In genomic region chr9:40776459-40777248, GRCm38 (mm10) we compare ENCODE assay signal across 11 mouse cellular contexts. TPM values are rescaled to one million over a fixed set of nuclear protein-coding genes. Genes with fewer than 3 reads are reported as not detected.
DNase-seq lines count a peak whose midpoint lies in the region; ATAC-seq lines count a peak whose summit lies in the region.
"Had no signal": no experiment of that assay in that cellular context is flagged by ENCODE, and none has a peak within 500 bp of the region (broad histone marks: within the 10 kb centered on the region; RNA-seq: fewer than 3 reads in every experiment).

No protein-coding gene starts in this region.

- no peak overlapping the region for H3K27ac ChIP-seq in midbrain, embryonic 11.5 days (ENCODE audit: low read depth, low read length)
- no peak overlapping the region for H3K27ac ChIP-seq in midbrain, embryonic 10.5 days (replicated peaks)
- H3K27ac ChIP-seq in heart, embryonic 13.5 days (replicated peaks), result peak overlapping the region; percentile 79
- peak overlapping the region; percentile 79 for H3K27ac ChIP-seq in kidney, embryonic 15.5 days
- peak overlapping the region; percentile 55; the same call in 1 of the 2 replicates for H3K27ac ChIP-seq in stomach, embryonic 15.5 days
- H3K27ac ChIP-seq in midbrain, embryonic 13.5 days, result no peak overlapping the region
- no peak overlapping the region for H3K27ac ChIP-seq in hindbrain, embryonic 11.5 days (ENCODE audit: low read depth, low read length)
- H3K27ac ChIP-seq: neural tube, embryonic 13.5 days had no signal

- H3K36me3 ChIP-seq in midbrain, embryonic 11.5 days (ENCODE audit: control insufficient read depth, insufficient read depth, low read length), result no peaks in the 10 kb centered on the region
- H3K36me3 ChIP-seq in midbrain, embryonic 10.5 days, result no peaks in the 10 kb centered on the region
- H3K36me3 ChIP-seq in heart, embryonic 13.5 days, result peaks cover 4% of the 10 kb centered on the region; the same call in 1 of the 2 replicates
- peaks cover 16% of the 10 kb centered on the region; the same call in 1 of the 2 replicates for H3K36me3 ChIP-seq in kidney, embryonic 15.5 days
- 0 out of 2 replicates have a peak, but pooled peaks cover 3% of the 10 kb centered on the region for H3K36me3 ChIP-seq in stomach, embryonic 15.5 days
- 0 out of 2 replicates have a peak, but pooled peaks cover 10% of the 10 kb centered on the region for H3K36me3 ChIP-seq in midbrain, embryonic 13.5 days
- no peaks in the 10 kb centered on the region for H3K36me3 ChIP-seq in hindbrain, embryonic 11.5 days (ENCODE audit: control insufficient read depth, insufficient read depth, low read length)

- H3K9me3 ChIP-seq in midbrain, embryonic 11.5 days (ENCODE audit: control insufficient read depth, low read length), result no peaks in the 10 kb centered on the region
- no peaks in the 10 kb centered on the region for H3K9me3 ChIP-seq in midbrain, embryonic 10.5 days (replicated peaks)
- H3K9me3 ChIP-seq in heart, embryonic 13.5 days, result no peaks in the 10 kb centered on the region
- no peaks in the 10 kb centered on the region for H3K9me3 ChIP-seq in kidney, embryonic 15.5 days (replicated peaks)
- H3K9me3 ChIP-seq in stomach, embryonic 15.5 days, result no peaks in the 10 kb centered on the region
- no peaks in the 10 kb centered on the region for H3K9me3 ChIP-seq in midbrain, embryonic 13.5 days
- H3K9me3 ChIP-seq in hindbrain, embryonic 11.5 days (ENCODE audit: control insufficient read depth, low read length), result no peaks in the 10 kb centered on the region
- H3K9me3 ChIP-seq: neural tube, embryonic 13.5 days had no signal

- no peak overlapping the region for H3K4me3 ChIP-seq in midbrain, embryonic 11.5 days (ENCODE audit: low read depth, low read length)
- H3K4me3 ChIP-seq in midbrain, embryonic 10.5 days, result no peak overlapping the region
- no peak overlapping the region for H3K4me3 ChIP-seq in heart, embryonic 13.5 days
- H3K4me3 ChIP-seq in kidney, embryonic 15.5 days (replicated peaks), result no peak overlapping the region
- H3K4me3 ChIP-seq in stomach, embryonic 15.5 days (replicated peaks), result no peak overlapping the region
- H3K4me3 ChIP-seq in midbrain, embryonic 13.5 days (replicated peaks), result no peak overlapping the region
- H3K4me3 ChIP-seq in hindbrain, embryonic 11.5 days (ENCODE audit: low read depth, low read length), result no peak overlapping the region
- H3K4me3 ChIP-seq: neural tube, embryonic 13.5 days had no signal

- WGBS in midbrain, embryonic 11.5 days, result 83% methylated on average over 11 of the region's 11 CpGs
- WGBS in midbrain, embryonic 10.5 days, result 85% methylated on average over 11 of the region's 11 CpGs
- WGBS in heart, embryonic 13.5 days, result 49% methylated on average over 11 of the region's 11 CpGs
- WGBS in kidney, embryonic 15.5 days, result 47% methylated on average over 11 of the region's 11 CpGs
- WGBS in stomach, embryonic 15.5 days, result 61% methylated on average over 11 of the region's 11 CpGs
- WGBS in midbrain, embryonic 13.5 days, result 78% methylated on average over 11 of the region's 11 CpGs
- 73% methylated on average over 11 of the region's 11 CpGs for WGBS in hindbrain, embryonic 11.5 days

- peak; percentile 73 for DNase-seq in midbrain, embryonic 11.5 days (ENCODE audit: low spot score, missing footprints)
- DNase-seq in midbrain, embryonic 10.5 days (ENCODE audit: low spot score), result no peak
- DNase-seq in ovary, postnatal 10 days (ENCODE audit: low spot score), result no peak
- DNase-seq in hindbrain, embryonic 11.5 days (ENCODE audit: low spot score), result no peak
- DNase-seq: embryo, embryonic 11 days; gastrocnemius, postnatal 14 days had no signal

- H3K4me2 ChIP-seq in midbrain, embryonic 11.5 days, result no peak overlapping the region
- 0 out of 2 replicates have a peak overlapping the region, but pooled peaks have one; percentile 4 for H3K4me2 ChIP-seq in heart, embryonic 13.5 days
- H3K4me2 ChIP-seq in kidney, embryonic 15.5 days, result no peak overlapping the region
- no peak overlapping the region for H3K4me2 ChIP-seq in stomach, embryonic 15.5 days
- no peak overlapping the region for H3K4me2 ChIP-seq in midbrain, embryonic 13.5 days (replicated peaks)
- H3K4me2 ChIP-seq in hindbrain, embryonic 11.5 days (replicated peaks; ENCODE audit: low read depth, low read length), result no peak overlapping the region
- H3K4me2 ChIP-seq: neural tube, embryonic 13.5 days had no signal

- H3K9ac ChIP-seq in midbrain, embryonic 11.5 days (ENCODE audit: low read length), result no peak overlapping the region
- H3K9ac ChIP-seq in heart, embryonic 13.5 days, result no peak overlapping the region
- no peak overlapping the region for H3K9ac ChIP-seq in kidney, embryonic 15.5 days
- H3K9ac ChIP-seq in stomach, embryonic 15.5 days, result no peak overlapping the region
- H3K9ac ChIP-seq in midbrain, embryonic 13.5 days (replicated peaks), result no peak overlapping the region
- H3K9ac ChIP-seq in hindbrain, embryonic 11.5 days (ENCODE audit: low read depth, low read length), result no peak overlapping the region
- H3K9ac ChIP-seq: neural tube, embryonic 13.5 days had no signal

- no peaks in the 10 kb centered on the region; the same call in 1 of the 2 replicates for H3K4me1 ChIP-seq in midbrain, embryonic 11.5 days (ENCODE audit: control insufficient read depth, insufficient read depth, low read length)
- peaks cover 13% of the 10 kb centered on the region; the same call in 1 of the 2 replicates for H3K4me1 ChIP-seq in midbrain, embryonic 10.5 days
- H3K4me1 ChIP-seq in heart, embryonic 13.5 days, result peaks cover 20% of the 10 kb centered on the region
- peaks cover 26% of the 10 kb centered on the region for H3K4me1 ChIP-seq in kidney, embryonic 15.5 days
- no peaks in the 10 kb centered on the region for H3K4me1 ChIP-seq in stomach, embryonic 15.5 days
- H3K4me1 ChIP-seq in midbrain, embryonic 13.5 days (replicated peaks), result peaks cover 2% of the 10 kb centered on the region; the same call in 1 of the 2 replicates
- H3K4me1 ChIP-seq in hindbrain, embryonic 11.5 days (replicated peaks; ENCODE audit: control insufficient read depth, insufficient read depth, low read length), result no peaks in the 10 kb centered on the region
- H3K4me1 ChIP-seq: neural tube, embryonic 13.5 days had no signal

- H3K27me3 ChIP-seq in midbrain, embryonic 11.5 days (ENCODE audit: control insufficient read depth, insufficient read depth, low read length), result no peaks in the 10 kb centered on the region
- H3K27me3 ChIP-seq in midbrain, embryonic 10.5 days (ENCODE audit: low read depth, poor library complexity, severe bottlenecking), result peaks cover 10% of the 10 kb centered on the region; the same call in 1 of the 2 replicates
- H3K27me3 ChIP-seq in heart, embryonic 13.5 days (replicated peaks), result no peaks in the 10 kb centered on the region
- no peaks in the 10 kb centered on the region for H3K27me3 ChIP-seq in kidney, embryonic 15.5 days
- no peaks in the 10 kb centered on the region for H3K27me3 ChIP-seq in stomach, embryonic 15.5 days (replicated peaks)
- no peaks in the 10 kb centered on the region for H3K27me3 ChIP-seq in midbrain, embryonic 13.5 days
- H3K27me3 ChIP-seq in hindbrain, embryonic 11.5 days (ENCODE audit: control insufficient read depth, insufficient read depth, low read length), result no peaks in the 10 kb centered on the region
- H3K27me3 ChIP-seq: neural tube, embryonic 13.5 days had no signal

- no peak for ATAC-seq in midbrain, embryonic 11.5 days (ENCODE audit: low FRiP score)
- ATAC-seq in heart, embryonic 13.5 days (ENCODE audit: extremely low read depth, insufficient number of reproducible peaks, low FRiP score, low TSS enrichment), result no peak; the same call in 1 of the 2 replicates
- ATAC-seq in kidney, embryonic 15.5 days (replicated peaks; ENCODE audit: low FRiP score), result 0 out of 2 replicates have a peak, but pooled peaks have one; percentile 50
- peak; percentile 50; the same call in 1 of the 2 replicates for ATAC-seq in stomach, embryonic 15.5 days (ENCODE audit: insufficient read depth, low FRiP score, low read depth)
- no peak for ATAC-seq in midbrain, embryonic 13.5 days
- ATAC-seq in hindbrain, embryonic 11.5 days (ENCODE audit: low FRiP score), result no peak

RNA-seq across cellular contexts. Expression of gene Hspa8, which starts 24.1 kb away (rescaled TPM):
- polyA plus RNA-seq in midbrain, embryonic 11.5 days (2014; fragmentation: Nextera tagmentation; extraction: Ambion mirVana), result 3,704 and 3,886 TPM in 2 replicates
- polyA plus RNA-seq in midbrain, embryonic 10.5 days (2016; fragmentation: Nextera tagmentation; extraction: Ambion mirVana), result 3,165 and 3,904 TPM in 2 replicates
- 1,787 and 2,104 TPM in 2 replicates for polyA plus RNA-seq in heart, embryonic 13.5 days (2015; fragmentation: Nextera tagmentation; extraction: Ambion mirVana)
- polyA plus RNA-seq in kidney, embryonic 15.5 days (2015; fragmentation: Nextera tagmentation; extraction: Ambion mirVana), result 2,873 and 3,000 TPM in 2 replicates
- polyA plus RNA-seq in stomach, embryonic 15.5 days (2015; fragmentation: Nextera tagmentation; extraction: Ambion mirVana), result 2,024 and 2,425 TPM in 2 replicates
- polyA plus RNA-seq in midbrain, embryonic 13.5 days (2015; fragmentation: Nextera tagmentation; extraction: Ambion mirVana), result 2,863 and 3,076 TPM in 2 replicates
- 3,718 and 3,764 TPM in 2 replicates for polyA plus RNA-seq in hindbrain, embryonic 11.5 days (2014; fragmentation: Nextera tagmentation; extraction: Ambion mirVana)

Comparison
In these comparisons a context has a peak if more than half of its experiments do, and no peak if none do; other contexts are left out.
1. ATAC-seq: peak in kidney, embryonic 15.5 days (single experiment) and stomach, embryonic 15.5 days (single experiment); none in midbrain, embryonic 11.5 days (single experiment), heart, embryonic 13.5 days (single experiment), midbrain, embryonic 13.5 days (single experiment) and hindbrain, embryonic 11.5 days (single experiment).
2. H3K27ac ChIP-seq: peak in heart, embryonic 13.5 days (single experiment), kidney, embryonic 15.5 days (single experiment) and stomach, embryonic 15.5 days (single experiment); none in midbrain, embryonic 11.5 days (single experiment), midbrain, embryonic 10.5 days (single experiment), midbrain, embryonic 13.5 days (single experiment) and hindbrain, embryonic 11.5 days (single experiment).